In genomic region chr11:85234363-85234989, GRCm38 (mm10) we compare ENCODE assay signal across 8 mouse cellular contexts. TPM values are rescaled to one million over a fixed set of nuclear protein-coding genes. Genes with fewer than 3 reads are reported as not detected.
DNase-seq lines count a peak whose midpoint lies in the region; ATAC-seq lines count a peak whose summit lies in the region.

No protein-coding gene starts in this region.

- H3K36me3 ChIP-seq in hindbrain, embryonic 12.5 days = peaks cover 6% of the 10 kb centered on the region; the same call in 1 of the 2 replicates

- peaks cover 15% of the 10 kb centered on the region for H3K4me1 ChIP-seq in hindbrain, embryonic 12.5 days

- H3K27me3 ChIP-seq in hindbrain, embryonic 12.5 days = no peaks in the 10 kb centered on the region

- DNase-seq in NIH3T3 (ENCODE audit: low read depth) = peak; percentile 90
- DNase-seq in cerebellum, adult 9-10 months = peak; percentile 79
- DNase-seq in frontal cortex, postnatal 10 days (ENCODE audit: low spot score in 2 of 2) = peak; percentile 76 to 86
- peak; percentile 69 to 83 for DNase-seq in layer of hippocampus, postnatal 25 days (ENCODE audit: extremely low spot score in 1 of 2, low spot score in 1 of 2)
- DNase-seq in lung, postnatal 14 days = peak; percentile 84
- DNase-seq in retina, embryonic 14.5 days (ENCODE audit: low spot score) = peak; percentile 82
- DNase-seq in thymus, postnatal 36 days = peak; percentile 86 to 91

- WGBS in hindbrain, embryonic 12.5 days = under 1% methylated on average over 70 of the region's 70 CpGs

- peak overlapping the region; percentile 99 for H3K27ac ChIP-seq in hindbrain, embryonic 12.5 days

- peak overlapping the region; percentile 87 for H3K9ac ChIP-seq in hindbrain, embryonic 12.5 days

- H3K4me3 ChIP-seq in hindbrain, embryonic 12.5 days = peak overlapping the region; percentile 97

- peak; percentile 94 for ATAC-seq in hindbrain, embryonic 12.5 days (ENCODE audit: low FRiP score)

- no peaks in the 10 kb centered on the region for H3K9me3 ChIP-seq in hindbrain, embryonic 12.5 days (replicated peaks)

- peak overlapping the region; percentile 87 for H3K4me2 ChIP-seq in hindbrain, embryonic 12.5 days (replicated peaks)

RNA-seq across cellular contexts. Expression of gene Appbp2, which starts 0.5 kb away (rescaled TPM):
- polyA plus RNA-seq in hindbrain, embryonic 12.5 days (2016; fragmentation: Nextera tagmentation; extraction: Ambion mirVana) = 55.3 and 56.2 TPM in 2 replicates
- total RNA-seq in layer of hippocampus, postnatal 25 days (2021) = 10 to 100 TPM; 52.5 to 53.4 TPM

Comparison
In these comparisons a context has a peak if more than half of its experiments do, and no peak if none do; other contexts are left out.
1. Peak in every context shown above with its lines: DNase-seq, ATAC-seq, H3K4me3 ChIP-seq and H3K27ac ChIP-seq.